Mouse (Mus musculus) cerebellum, postnatal 36 days (tissue): ENCODE results near the gene Pfdn4.

ENCODE experiments used
- DNase-seq, 2 experiments: peaks; one replicate each; pipeline ENCODE4 v3.0.0; 2021 to 2022; ENCODE audit warnings: mixed read lengths in 2 of 2

Pfdn4 gene

GRCm38 (mm10) chr2:170552088-170552487, 55.9 kb downstream of the Pfdn4 start:
- DNase-seq, result no peak

DNA sequence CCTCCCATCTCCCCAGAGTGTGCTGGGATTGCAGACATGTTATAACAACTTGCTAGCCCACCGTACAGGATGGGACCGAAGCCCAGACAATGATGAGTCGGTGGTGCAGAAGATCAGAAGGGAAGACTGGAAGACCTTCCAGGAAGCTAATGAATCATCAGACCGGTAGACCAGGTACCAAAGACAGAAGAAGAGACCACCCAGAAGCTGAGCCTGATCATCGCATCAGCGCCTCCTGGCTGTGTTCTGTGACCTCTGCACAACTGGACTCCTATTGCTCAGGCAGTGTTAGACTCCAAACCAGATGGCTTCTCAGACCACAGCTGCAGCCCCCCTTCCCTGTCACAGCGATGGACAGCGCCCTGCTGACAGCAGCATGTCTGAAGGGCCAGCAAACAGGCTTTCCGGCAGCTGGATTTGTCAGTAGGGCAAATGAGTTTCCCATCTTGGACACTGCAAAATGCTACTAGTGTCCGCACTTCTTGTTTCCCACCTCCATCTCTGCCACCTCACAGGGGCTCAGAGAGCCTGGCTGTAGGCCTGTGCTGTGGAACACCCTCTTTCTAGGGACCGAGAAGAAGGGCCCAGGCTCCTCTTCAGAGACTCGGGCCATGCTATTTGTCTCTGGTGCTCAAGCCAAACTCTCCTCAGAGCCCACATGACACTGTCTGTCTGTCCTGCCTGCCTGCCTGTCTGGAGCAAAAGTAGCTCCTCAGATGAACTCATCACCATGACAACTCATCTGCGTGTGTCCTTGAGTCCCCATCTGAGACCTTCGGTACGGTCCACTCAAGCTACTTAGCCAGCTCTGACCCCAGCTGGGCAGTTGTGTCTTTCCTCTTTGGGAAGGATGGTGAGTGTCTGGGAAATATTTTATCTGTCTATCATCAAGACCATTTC, 68.0 kb downstream of the Pfdn4 start:
- no peak for DNase-seq

- no peak for DNase-seq
Measured at GRCm38 (mm10) chr2:170564995-170565394, 68.8 kb downstream of the Pfdn4 start.
